Mouse (Mus musculus) kidney, embryonic 16.5 days (tissue): ENCODE results near the gene Cp. TPM values are rescaled to one million over a fixed set of nuclear protein-coding genes. Genes with fewer than 3 reads are reported as not detected.
A peak's percentile ranks its signal among the peaks of the same experiment; 100 is the strongest.

Source experiments
- ATAC-seq: fragments of 200-750 bp; cut with Nextera tagmentation; 2 replicates; pipeline ENCODE4 v1.8.0; 2017; ENCODE audit warnings: moderate TSS enrichment; ENCODE audit not compliant: low FRiP score, low TSS enrichment
- H3K27ac ChIP-seq: fragments of 300-500 bp; sonication (generic); 2 replicates; pipeline ENCODE4 v1.5.1; 2014; ENCODE audit warnings: low read length
- H3K27me3 ChIP-seq: fragments of 300-500 bp; sonication (generic); 2 replicates; pipeline ENCODE4 v1.6.1; 2014; ENCODE audit warnings: low read length, control low read depth, mixed read lengths; ENCODE audit not compliant: insufficient read depth
- H3K36me3 ChIP-seq: fragments of 300-500 bp; sonication (generic); 2 replicates; pipeline ENCODE4 v1.6.1; 2014; ENCODE audit warnings: low read length, control low read depth, mixed read lengths; ENCODE audit not compliant: insufficient read depth
- H3K4me1 ChIP-seq: fragments of 300-500 bp; sonication (generic); 2 replicates; pipeline ENCODE4 v1.6.1; 2014; ENCODE audit warnings: low read length, control low read depth, mixed read lengths; ENCODE audit not compliant: insufficient read depth
- H3K4me2 ChIP-seq: fragments of 300-500 bp; sonication (generic); replicated peaks from 2 replicates; pipeline ENCODE4 v1.6.1; 2014; ENCODE audit warnings: low read depth, low read length
- H3K4me3 ChIP-seq: fragments of 300-500 bp; sonication (generic); 2 replicates; pipeline ENCODE4 v1.5.1; 2014; ENCODE audit warnings: mild to moderate bottlenecking, low read length
- H3K9ac ChIP-seq: fragments of 300-500 bp; sonication (generic); replicated peaks from 2 replicates; pipeline ENCODE4 v1.6.1; 2014; ENCODE audit warnings: low read length
- H3K9me3 ChIP-seq: fragments of 300-500 bp; sonication (generic); 2 replicates; pipeline ENCODE4 v1.6.1; 2016; ENCODE audit warnings: low read length, control low read depth
- WGBS: fragments of 180-500 bp; shearing (Covaris S2); extraction: QIAGEN DNeasy Blood & Tissue Kit; methylation state at CpG from one replicate; pipeline ENCODE4 v1.1.7; 2014; 5-methylcytosine and 5-hydroxymethylcytosine counted together
- polyA plus RNA-seq: library from polyadenylated mRNA; unstranded; fragments of >200 nt; fragmentation: Nextera tagmentation; extraction: Ambion mirVana; gene quantifications from 2 replicates; pipeline ENCODE4 v1.2.1, GENCODE M21; 2015

Gene Cp
- polyA plus RNA-seq, 1 experiment from 2014 or later, result 1.1 TPM

DNA sequence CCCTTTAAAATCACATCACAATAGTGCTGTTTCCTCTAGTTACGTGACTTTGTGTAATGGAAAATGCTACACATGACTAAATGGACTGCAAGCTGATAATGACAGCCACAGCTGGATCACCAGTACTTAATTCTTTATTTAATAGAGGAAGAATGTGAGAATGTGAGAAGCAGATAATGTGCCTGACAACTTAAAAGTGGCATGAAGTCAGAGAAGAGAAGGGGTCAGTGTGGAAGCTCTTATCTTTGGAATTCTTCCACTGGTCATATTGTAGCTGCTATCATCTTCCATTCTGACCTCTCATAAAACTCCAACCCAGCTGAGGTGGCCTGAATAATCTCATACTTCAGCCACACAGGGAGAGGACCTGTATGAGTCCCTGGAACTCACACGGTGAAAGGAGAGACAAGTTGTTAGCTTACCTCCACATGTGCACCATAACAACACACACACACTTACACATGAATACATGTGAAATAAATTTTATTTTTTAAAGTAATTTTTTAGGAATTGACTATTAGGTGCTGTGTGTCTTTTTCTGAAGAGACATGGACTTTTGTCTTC lies 7.9 kb downstream of the Cp start:
- Histone ChIP-seq H3K27me3 (no peaks in the 10 kb centered on the region), H3K4me1 (no peaks in the 10 kb centered on the region), H3K9me3 (no peaks in the 10 kb centered on the region), H3K4me3 (no peak overlapping the region), H3K9ac (no peak overlapping the region), H3K4me2 (no peak overlapping the region), H3K36me3 (no peaks in the 10 kb centered on the region), H3K27ac (no peak overlapping the region)
- WGBS, result 75% methylated on average over 2 of the region's 2 CpGs
- ATAC-seq, result no peak

DNA sequence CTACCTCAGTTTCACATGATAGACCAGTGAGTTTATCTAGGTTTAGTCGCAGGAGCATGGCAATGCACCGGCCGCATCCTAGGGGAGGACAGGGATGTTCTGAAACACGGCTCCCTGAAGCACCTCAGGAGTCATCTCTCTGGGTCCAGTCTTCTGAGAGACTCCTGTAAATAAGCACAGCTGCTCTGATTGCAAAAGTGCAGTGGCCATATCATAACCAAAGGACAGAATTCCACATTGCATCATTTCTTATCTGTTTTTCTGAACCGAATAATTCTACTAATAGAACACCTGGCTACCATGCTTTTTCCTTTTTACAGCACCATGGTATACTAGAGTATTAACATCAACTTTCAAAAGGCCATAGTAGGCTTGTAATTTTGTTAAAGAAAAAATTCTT lies 8.4 kb downstream of the Cp start:
- 87% methylated on average over 5 of the region's 5 CpGs for WGBS
- H3K4me3 ChIP-seq, result no peak overlapping the region
- H3K36me3 ChIP-seq, result no peaks in the 10 kb centered on the region
- H3K4me1 ChIP-seq, result no peaks in the 10 kb centered on the region
- no peak overlapping the region for H3K27ac ChIP-seq
- no peak overlapping the region for H3K4me2 ChIP-seq
- H3K9ac ChIP-seq, result no peak overlapping the region
- ATAC-seq, result no peak
- H3K27me3 ChIP-seq, result no peaks in the 10 kb centered on the region
- no peaks in the 10 kb centered on the region for H3K9me3 ChIP-seq

DNA sequence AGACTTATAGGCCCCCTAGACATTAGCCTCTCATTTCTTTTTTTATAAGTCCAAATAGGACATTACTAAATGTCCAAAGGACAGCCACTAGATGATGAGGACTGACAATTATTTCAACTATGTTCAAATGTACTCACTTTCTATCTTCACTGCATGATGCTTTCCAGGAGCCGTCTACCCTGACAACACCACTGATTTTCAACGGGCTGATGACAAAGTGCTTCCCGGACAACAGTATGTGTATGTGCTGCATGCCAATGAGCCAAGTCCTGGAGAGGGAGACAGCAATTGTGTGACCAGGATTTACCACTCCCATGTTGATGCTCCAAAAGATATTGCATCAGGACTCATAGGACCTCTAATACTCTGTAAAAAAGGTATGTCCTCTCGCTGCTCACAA lies 9.2 kb downstream of the Cp start:
- Histone ChIP-seq H3K4me2 (no peak overlapping the region), H3K27me3 (no peaks in the 10 kb centered on the region), H3K4me1 (no peaks in the 10 kb centered on the region), H3K27ac (no peak overlapping the region), H3K36me3 (no peaks in the 10 kb centered on the region), H3K9me3 (no peaks in the 10 kb centered on the region), H3K9ac (no peak overlapping the region), H3K4me3 (no peak overlapping the region)
- 88% methylated on average over 4 of the region's 4 CpGs for WGBS
- no peak for ATAC-seq

DNA sequence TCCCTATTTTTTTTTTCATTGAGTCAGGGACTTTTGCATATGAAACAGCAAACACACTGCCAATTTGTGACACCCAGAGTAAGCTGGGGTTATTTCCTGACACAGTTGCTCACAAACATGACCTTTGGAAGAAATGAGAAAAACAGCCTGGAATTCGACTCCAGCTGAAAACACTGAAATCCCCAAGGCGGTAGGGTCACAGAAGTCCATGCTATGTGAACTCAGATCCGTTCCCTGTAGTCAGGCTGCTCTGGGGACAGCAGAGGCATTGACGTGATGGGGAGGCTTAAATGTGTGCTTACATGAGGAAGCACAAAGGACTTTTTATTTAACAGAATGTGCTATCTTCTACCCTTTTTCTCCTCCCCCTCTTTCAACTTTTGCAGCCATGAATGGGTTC lies 21.6 kb downstream of the Cp start:
- no peak overlapping the region for H3K4me3 ChIP-seq
- WGBS, result 16% methylated on average over 4 of the region's 4 CpGs

DNA sequence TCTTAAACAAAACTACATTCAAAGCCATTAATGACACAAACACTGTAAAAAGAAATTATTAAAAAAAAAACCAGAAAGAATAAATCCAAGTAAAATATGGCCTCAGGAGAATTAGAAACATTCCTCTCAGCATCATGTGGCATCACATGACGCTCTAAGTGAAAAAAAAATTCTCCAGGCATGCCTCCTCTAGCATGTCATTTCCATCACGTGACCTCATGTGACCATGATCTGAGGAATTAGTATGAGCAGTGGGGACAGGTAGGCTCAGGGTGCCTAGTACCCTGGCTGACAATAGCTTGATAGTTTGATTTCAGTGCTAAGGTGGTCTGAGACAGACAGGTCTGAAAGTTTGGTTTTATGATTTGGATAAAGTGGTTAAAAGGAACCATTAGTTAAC lies 24.3 kb downstream of the Cp start:
- Histone ChIP-seq H3K27ac (no peak overlapping the region), H3K9ac (no peak overlapping the region), H3K4me1 (no peaks in the 10 kb centered on the region), H3K4me3 (no peak overlapping the region), H3K36me3 (no peaks in the 10 kb centered on the region), H3K4me2 (no peak overlapping the region), H3K27me3 (no peaks in the 10 kb centered on the region), H3K9me3 (no peaks in the 10 kb centered on the region)
- 77% methylated on average over 2 of the region's 2 CpGs for WGBS
- ATAC-seq, result no peak

More for the DNA sequence above, 21.6 kb downstream of the Cp start:
- no peaks in the 10 kb centered on the region for H3K4me1 ChIP-seq
- H3K9ac ChIP-seq, result no peak overlapping the region
- H3K9me3 ChIP-seq, result no peaks in the 10 kb centered on the region
- no peak overlapping the region for H3K4me2 ChIP-seq
- H3K36me3 ChIP-seq, result no peaks in the 10 kb centered on the region
- H3K27ac ChIP-seq, result no peak overlapping the region
- H3K27me3 ChIP-seq, result no peaks in the 10 kb centered on the region
- peak; percentile 54; the same call in 1 of the 2 replicates for ATAC-seq

GRCm38 (mm10) chr3:19982846-19983245 lies 26.0 kb downstream of the Cp start:
- no peaks in the 10 kb centered on the region for H3K4me1 ChIP-seq
- no peak overlapping the region for H3K27ac ChIP-seq
- H3K4me2 ChIP-seq, result no peak overlapping the region
- no peaks in the 10 kb centered on the region for H3K36me3 ChIP-seq
- H3K9me3 ChIP-seq, result no peaks in the 10 kb centered on the region
- no peak overlapping the region for H3K4me3 ChIP-seq
- no peaks in the 10 kb centered on the region for H3K27me3 ChIP-seq
- ATAC-seq, result no peak
- H3K9ac ChIP-seq, result no peak overlapping the region

GRCm38 (mm10) chr3:19986123-19986522 lies 29.3 kb downstream of the Cp start:
- H3K27me3 ChIP-seq, result no peaks in the 10 kb centered on the region
- H3K27ac ChIP-seq, result no peak overlapping the region
- no peak for ATAC-seq
- 46% methylated on average over 3 of the region's 3 CpGs for WGBS
- no peaks in the 10 kb centered on the region for H3K36me3 ChIP-seq
- no peak overlapping the region for H3K9ac ChIP-seq
- no peaks in the 10 kb centered on the region for H3K4me1 ChIP-seq
- no peak overlapping the region for H3K4me3 ChIP-seq
- H3K4me2 ChIP-seq, result no peak overlapping the region
- H3K9me3 ChIP-seq, result no peaks in the 10 kb centered on the region

GRCm38 (mm10) chr3:19990031-19990430 lies 33.2 kb downstream of the Cp start:
- H3K27ac ChIP-seq, result no peak overlapping the region
- no peaks in the 10 kb centered on the region for H3K27me3 ChIP-seq
- no peak overlapping the region for H3K4me2 ChIP-seq
- ATAC-seq, result no peak
- H3K9ac ChIP-seq, result no peak overlapping the region
- no peaks in the 10 kb centered on the region for H3K9me3 ChIP-seq
- H3K4me3 ChIP-seq, result no peak overlapping the region
- 79% methylated on average over 3 of the region's 3 CpGs for WGBS
- no peaks in the 10 kb centered on the region for H3K36me3 ChIP-seq
- no peaks in the 10 kb centered on the region for H3K4me1 ChIP-seq

DNA sequence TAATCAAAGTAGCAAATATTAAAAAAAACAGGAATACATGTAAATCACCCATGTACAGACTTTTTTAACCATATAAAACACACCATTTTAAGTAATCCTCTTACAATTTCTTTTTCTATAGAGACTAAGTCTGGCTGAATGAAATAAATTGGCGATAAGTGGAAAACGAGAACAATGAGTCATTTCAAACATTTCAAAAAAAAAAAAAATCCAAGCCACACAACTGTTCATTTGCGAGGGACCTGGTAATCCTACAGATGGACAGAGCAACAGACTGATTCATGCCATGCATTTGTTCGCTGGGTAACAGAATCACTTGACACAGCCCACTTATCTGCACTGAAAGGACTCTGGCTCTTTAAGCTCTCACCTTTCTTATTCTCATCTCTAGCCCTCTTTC lies 35.5 kb downstream of the Cp start:
- WGBS, result 82% methylated on average over 4 of the region's 4 CpGs
- H3K9me3 ChIP-seq, result no peaks in the 10 kb centered on the region
- H3K4me3 ChIP-seq, result no peak overlapping the region
- H3K27ac ChIP-seq, result no peak overlapping the region
- ATAC-seq, result no peak
- no peaks in the 10 kb centered on the region for H3K36me3 ChIP-seq
- no peaks in the 10 kb centered on the region for H3K4me1 ChIP-seq
- no peak overlapping the region for H3K4me2 ChIP-seq
- H3K27me3 ChIP-seq, result no peaks in the 10 kb centered on the region
- no peak overlapping the region for H3K9ac ChIP-seq

GRCm38 (mm10) chr3:19999551-19999950 lies 42.7 kb downstream of the Cp start:
- Histone ChIP-seq H3K9ac (no peak overlapping the region), H3K4me2 (no peak overlapping the region), H3K4me3 (no peak overlapping the region), H3K27me3 (no peaks in the 10 kb centered on the region), H3K4me1 (no peaks in the 10 kb centered on the region), H3K9me3 (no peaks in the 10 kb centered on the region), H3K27ac (no peak overlapping the region), H3K36me3 (peaks cover 11% of the 10 kb centered on the region)
- 86% methylated on average over 2 of the region's 2 CpGs for WGBS
- no peak for ATAC-seq
